Mouse (Mus musculus) v-Abl transformed pro-B cells (cell line): Measurements from ENCODE around the gene Pard3.

Experiments used
- in situ Hi-C, 2 experiments: fragments of 400-800 bp; cut with MboI; formaldehyde crosslinking; loops; one replicate each; pipeline ENCODE4 v1.15.1; 2025; ENCODE audit not compliant: unreplicated experiment in 2 of 2

Pard3 gene

GRCm38 (mm10) chr8:127082486-127082885 is 18.8 kb downstream of the Pard3 start:
- in situ Hi-C loops = no loop called here

- in situ Hi-C loops = no loop called here
These were observed 20.9 kb downstream of the Pard3 start for GRCm38 (mm10) chr8:127084565-127084964.

DNA sequence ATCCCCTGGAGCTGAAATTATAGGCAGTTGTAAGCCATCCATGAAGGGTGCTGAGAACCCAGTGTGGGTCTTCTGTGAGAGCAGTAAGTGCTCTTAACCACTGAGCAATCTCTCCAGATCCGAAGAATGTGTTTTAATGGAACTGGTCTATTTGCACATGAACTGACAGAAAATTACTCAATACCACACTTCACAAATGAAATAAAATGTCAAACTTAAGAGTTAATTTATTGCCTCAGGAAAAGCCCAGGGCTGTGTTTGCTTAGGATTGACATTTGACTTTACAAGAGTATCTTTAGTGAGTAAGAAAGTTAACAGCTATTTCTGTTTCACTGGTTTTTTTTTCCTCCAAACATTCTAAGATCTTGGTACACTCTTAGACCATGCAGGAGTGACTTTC is 23.7 kb downstream of the Pard3 start:
- in situ Hi-C loops = no loop called here

DNA sequence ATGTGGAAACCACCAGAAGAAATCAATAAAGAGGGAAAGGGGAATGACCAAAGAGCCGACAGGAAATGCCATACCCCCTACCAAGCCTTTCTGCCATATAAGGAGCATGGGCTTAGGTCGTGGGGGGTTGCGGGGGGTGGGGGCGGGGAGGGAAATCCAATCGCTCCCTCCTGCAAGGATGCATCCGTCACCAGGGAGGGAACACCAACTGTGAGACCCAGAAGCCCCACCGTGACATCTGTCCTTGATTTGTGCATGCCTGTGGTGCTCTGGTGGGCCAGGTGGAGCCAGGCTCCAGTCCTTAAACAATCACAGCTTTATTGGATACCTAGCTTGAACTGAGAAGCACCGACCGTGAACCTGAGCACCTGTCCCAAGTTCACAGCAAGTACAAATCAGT is 24.7 kb downstream of the Pard3 start:
- in situ Hi-C loops = no loop called here

DNA sequence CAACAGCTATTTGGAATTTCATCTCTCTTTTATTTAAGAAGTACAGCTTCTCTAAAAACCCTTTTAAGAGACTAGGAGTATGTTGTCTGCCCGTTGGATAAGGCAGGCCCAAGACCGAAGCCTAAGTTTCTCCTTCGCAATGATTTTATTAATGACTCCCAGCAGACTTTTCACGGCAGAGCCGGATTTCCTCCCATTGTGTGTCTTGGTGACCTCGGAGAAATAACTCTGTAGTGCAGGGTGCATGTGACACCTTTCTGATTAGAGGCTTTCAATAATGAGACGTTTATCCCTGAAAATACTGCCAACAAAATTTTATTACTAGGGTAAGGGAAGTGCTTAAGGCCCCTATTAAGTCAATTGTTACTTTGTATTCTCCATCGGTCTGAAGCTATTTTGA is 25.3 kb downstream of the Pard3 start:
- in situ Hi-C loops = no loop called here

- in situ Hi-C loops = no loop called here
These were observed 26.7 kb downstream of the Pard3 start for GRCm38 (mm10) chr8:127090435-127090834.

- in situ Hi-C loops = no loop called here
These were observed 28.2 kb downstream of the Pard3 start for GRCm38 (mm10) chr8:127091936-127092335.

DNA sequence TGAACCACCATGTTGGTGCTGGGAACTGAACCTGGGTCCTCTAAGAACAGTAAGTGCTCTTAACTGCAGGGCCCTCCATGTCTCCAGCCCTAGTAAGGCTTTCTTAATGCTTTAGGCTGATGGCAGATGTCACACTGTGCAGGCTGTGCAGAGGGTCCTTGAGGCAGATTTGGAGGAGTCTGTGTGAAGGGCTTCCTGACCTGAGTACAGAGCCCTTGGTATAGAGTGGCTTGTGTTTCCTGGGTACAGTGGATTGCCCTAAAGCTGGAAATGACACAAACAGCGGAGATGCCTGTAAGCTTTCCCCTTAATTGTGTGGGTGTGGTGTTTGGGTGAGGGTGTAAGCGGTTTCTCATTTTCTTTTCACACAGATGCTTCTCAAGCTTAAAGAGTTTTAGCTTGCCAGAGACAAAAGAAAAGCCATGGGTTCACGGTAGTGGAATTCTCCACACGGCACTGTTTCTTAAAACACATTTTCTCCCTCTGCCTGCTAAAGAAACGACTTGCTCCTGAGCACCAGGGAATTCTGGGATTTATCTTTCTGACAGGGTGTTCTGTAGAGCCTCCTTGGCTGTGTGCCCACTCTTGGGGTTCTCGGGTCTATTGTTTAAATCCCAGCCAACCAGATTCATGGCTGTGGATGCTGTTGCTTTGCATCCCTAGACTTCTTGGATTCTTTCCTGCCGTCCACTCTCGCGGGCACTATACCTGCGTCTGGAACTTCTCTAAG is 28.9 kb downstream of the Pard3 start:
- in situ Hi-C loops = no loop called here

GRCm38 (mm10) chr8:127093113-127093426 is 29.4 kb downstream of the Pard3 start:
- in situ Hi-C loops = no loop called here

- in situ Hi-C loops = no loop called here
These were observed 32.1 kb downstream of the Pard3 start for GRCm38 (mm10) chr8:127095763-127096162.

DNA sequence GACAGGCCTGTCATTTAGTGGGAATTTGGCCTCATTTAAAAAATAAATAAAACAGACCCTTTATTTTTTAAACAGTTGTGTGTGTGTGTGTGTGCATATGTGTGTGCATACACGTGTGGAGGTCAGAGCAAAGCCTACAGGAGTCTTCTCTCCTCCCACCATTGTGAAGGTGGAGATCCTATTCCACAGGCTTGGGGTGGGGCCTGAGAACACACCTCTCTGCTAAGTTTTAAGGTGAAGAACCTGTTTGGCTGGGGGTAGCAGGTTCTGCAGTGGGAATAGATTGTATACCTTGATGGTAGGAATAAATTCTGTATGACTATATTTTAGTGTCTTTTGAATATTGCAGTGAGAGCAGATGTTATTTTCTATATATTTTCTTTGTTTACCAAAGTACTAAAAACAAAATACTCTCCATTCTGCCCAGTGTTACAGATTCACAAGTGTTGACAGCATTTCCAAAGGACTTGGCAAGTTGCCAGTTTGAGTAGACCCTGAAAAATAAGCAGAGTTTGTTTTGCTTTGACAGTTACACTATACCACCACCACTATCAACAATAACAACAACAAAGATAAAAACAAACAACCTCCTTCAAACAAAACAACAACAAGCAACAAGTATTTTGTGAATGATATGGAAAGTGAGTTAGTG is 35.9 kb downstream of the Pard3 start:
- in situ Hi-C loops = no loop called here

DNA sequence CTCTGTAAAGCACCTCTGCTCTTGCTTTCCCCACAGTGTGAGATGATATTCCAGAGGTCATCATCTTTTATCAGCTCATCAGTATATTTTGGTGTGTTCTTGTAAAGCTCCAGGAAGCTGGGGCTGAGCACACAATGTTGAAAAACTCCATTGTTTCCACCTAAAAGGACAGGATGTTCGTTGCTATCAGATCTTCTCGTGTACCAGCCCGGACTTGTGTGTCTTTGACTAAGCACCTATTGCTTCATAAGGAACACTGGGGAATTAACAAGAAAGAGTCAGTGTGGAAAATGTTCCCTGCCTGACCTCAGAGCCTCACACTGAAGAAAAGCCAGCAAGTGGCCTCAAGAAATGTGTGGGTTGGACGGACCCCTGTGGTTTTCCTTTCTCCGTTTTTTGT is 39.6 kb downstream of the Pard3 start:
- in situ Hi-C loops = no loop called here

DNA sequence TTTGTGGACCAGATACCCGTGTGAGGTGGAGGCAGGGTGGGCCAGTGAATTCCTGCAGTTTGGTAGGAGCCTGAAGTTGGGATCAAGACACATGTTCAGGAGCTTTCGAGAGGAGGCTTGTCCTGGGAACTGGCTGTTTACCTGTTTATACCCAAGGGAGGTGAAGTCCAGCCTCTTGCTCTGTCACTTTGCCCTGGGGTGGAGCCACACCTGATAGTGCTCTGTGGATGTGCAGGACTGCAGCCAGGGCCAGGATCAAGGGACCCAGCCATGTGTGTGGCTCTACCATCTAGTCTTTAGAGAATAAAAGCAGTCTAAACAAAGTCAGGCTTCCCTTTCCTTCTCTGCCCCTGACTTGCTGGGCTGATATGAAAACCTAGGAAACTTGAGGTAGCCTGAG is 40.9 kb downstream of the Pard3 start:
- in situ Hi-C loops = no loop called here

- in situ Hi-C loops = no loop called here
These were observed 44.2 kb downstream of the Pard3 start for GRCm38 (mm10) chr8:127107928-127108327.

DNA sequence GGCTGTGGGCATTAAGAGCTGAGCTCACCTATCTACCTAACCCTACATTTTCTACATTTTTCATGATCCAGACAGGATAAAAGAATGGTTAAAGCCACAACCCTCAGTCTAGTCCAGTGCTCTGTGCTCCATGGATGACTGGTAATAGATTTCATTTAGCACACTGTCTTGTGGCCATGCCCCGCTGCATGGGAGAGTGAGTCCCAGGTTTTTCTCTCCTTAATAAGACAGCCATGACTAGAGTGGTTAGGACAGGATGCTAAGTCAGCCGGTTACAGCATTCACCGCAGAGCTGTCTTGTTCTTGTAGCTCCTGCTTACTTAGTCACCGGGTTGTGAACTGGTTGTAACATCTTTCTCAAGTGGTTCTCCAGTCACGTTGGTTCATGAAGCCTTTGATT is 49.5 kb downstream of the Pard3 start:
- in situ Hi-C loops = no loop called here

DNA sequence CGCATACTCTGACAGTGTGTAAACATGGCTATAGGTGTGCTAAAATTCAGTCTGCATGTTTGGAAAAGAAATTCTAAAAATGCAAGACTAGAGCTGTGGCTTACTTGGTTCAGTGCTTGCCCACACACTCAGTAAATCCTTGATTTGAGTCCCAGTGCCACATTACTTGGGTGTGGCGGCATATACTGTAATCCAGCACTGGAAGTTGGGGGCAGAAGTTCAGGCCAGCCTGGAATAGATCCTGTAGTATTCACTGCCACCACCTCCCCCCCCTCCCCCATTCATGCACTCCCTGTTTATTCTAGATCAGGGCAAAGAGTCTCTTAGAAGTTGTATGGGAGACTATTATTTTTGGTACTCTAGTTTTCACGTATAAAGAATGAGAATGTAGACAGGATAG is 52.1 kb downstream of the Pard3 start:
- in situ Hi-C loops = no loop called here

DNA sequence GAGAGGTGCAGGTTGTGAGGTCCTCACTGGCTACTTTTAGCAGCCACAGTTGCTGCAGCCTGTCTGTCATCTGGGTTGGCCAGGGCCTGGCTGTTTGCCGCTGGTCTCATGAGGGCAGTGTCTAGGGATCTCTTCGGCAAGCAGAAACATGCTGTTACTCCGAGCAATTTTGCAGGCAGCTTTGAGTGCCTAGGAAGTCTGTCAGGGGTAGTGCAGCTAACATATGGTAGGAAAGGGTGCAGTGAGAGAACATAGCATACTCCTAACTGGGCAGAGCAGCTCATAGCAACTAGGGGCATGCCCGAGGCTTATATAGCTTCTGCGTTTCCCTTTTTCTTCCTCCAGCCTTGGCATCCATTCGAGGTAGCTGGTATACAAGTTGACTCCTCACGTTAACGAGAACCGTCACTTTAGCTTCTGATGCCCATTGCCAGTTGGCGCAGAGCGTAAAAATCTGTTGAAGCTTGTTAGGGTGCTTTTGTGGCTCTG is 54.7 kb downstream of the Pard3 start:
- in situ Hi-C loops = no loop called here

GRCm38 (mm10) chr8:127123391-127123790 is 59.7 kb downstream of the Pard3 start:
- in situ Hi-C loops = no loop called here

GRCm38 (mm10) chr8:127124795-127125194 is 61.1 kb downstream of the Pard3 start:
- in situ Hi-C loops = loop anchor here in 1 of 2 experiments (25.0 kb wide), 1 partner anchor 637 kb away; the partner anchor contains the start of gene Tarbp1

- in situ Hi-C loops = loop anchor here in 1 of 2 experiments (25.0 kb wide), 1 partner anchor 639 kb away; the partner anchor contains the start of gene Tarbp1
These were observed 62.3 kb downstream of the Pard3 start for GRCm38 (mm10) chr8:127125686-127126683.
